Mouse (Mus musculus): ENCODE results near the gene Magi1. TPM values are rescaled to one million over a fixed set of nuclear protein-coding genes. Genes with fewer than 3 reads are reported as not detected.

Gene Magi1
- polyA plus RNA-seq, 1 experiment from 2014 or later: 10.9 TPM

GRCm38 (mm10) chr6:94150876-94151275 is 132.8 kb downstream of the Magi1 start:
- Histone ChIP-seq H3K36me3 (ENCODE audit: control insufficient read depth, insufficient read depth, low read length) (no peaks in the 10 kb centered on the region), H3K27me3 (ENCODE audit: control insufficient read depth, insufficient read depth, low read length) (no peaks in the 10 kb centered on the region), H3K9ac (ENCODE audit: low read depth, low read length) (no peak overlapping the region), H3K4me2 (replicated peaks; ENCODE audit: low read depth, low read length) (no peak overlapping the region), H3K27ac (ENCODE audit: low read depth, low read length) (no peak overlapping the region), H3K4me1 (ENCODE audit: control insufficient read depth, insufficient read depth, low read length) (peaks cover 7% of the 10 kb centered on the region; the same call in 1 of the 2 replicates), H3K4me3 (ENCODE audit: low read length) (no peak overlapping the region), H3K9me3 (ENCODE audit: control insufficient read depth, low read length) (no peaks in the 10 kb centered on the region)
- 40% methylated on average over 4 of the region's 4 CpGs for WGBS
- ATAC-seq (ENCODE audit: low FRiP score, low TSS enrichment): no peak

DNA sequence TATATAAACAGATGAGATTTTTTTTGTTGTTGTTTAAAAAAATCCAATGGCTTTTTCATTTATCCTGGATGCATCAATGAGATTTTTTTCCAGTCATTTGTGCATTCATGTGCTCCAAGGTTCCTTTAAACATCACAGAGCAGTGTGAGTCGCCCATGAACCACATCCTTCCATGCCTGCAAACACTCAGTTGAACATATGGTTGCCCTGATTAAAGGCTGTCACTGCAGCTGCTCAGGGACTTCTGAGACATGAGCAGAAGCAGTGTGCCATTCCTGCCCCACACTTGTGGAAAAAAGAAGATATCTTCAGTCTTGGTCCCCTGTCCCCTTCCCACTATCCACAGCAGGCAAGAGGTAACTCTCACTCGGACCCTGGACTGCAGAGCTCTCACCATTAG is 133.9 kb downstream of the Magi1 start:
- no peaks in the 10 kb centered on the region for H3K9me3 ChIP-seq (ENCODE audit: control insufficient read depth, low read length)
- H3K9ac ChIP-seq (ENCODE audit: low read depth, low read length): no peak overlapping the region
- no peaks in the 10 kb centered on the region for H3K27me3 ChIP-seq (ENCODE audit: control insufficient read depth, insufficient read depth, low read length)
- H3K27ac ChIP-seq (ENCODE audit: low read depth, low read length): no peak overlapping the region
- 63% methylated on average over 2 of the region's 2 CpGs for WGBS
- no peak overlapping the region for H3K4me2 ChIP-seq (replicated peaks; ENCODE audit: low read depth, low read length)
- H3K4me3 ChIP-seq (ENCODE audit: low read length): no peak overlapping the region
- no peaks in the 10 kb centered on the region for H3K36me3 ChIP-seq (ENCODE audit: control insufficient read depth, insufficient read depth, low read length)
- peaks cover 7% of the 10 kb centered on the region; the same call in 1 of the 2 replicates for H3K4me1 ChIP-seq (ENCODE audit: control insufficient read depth, insufficient read depth, low read length)
- ATAC-seq (ENCODE audit: low FRiP score, low TSS enrichment): no peak

DNA sequence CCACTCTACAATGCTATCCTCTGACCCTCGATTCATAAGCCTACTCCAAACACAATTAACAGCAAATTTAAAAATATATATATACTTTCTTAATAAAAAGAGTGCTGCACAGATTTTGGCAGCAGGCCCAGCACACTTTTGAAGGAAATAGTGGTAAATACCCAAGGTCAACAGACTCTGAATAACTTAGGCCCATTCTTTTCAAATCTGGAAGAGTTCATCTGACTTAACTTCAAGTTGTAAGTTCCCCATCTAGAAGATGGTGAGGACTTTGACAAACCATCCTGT is 137.6 kb downstream of the Magi1 start:
- peaks cover 7% of the 10 kb centered on the region; the same call in 1 of the 2 replicates for H3K4me1 ChIP-seq (ENCODE audit: control insufficient read depth, insufficient read depth, low read length)
- no peak overlapping the region for H3K4me3 ChIP-seq (ENCODE audit: low read length)
- no peak overlapping the region for H3K9ac ChIP-seq (ENCODE audit: low read depth, low read length)
- H3K36me3 ChIP-seq (ENCODE audit: control insufficient read depth, insufficient read depth, low read length): no peaks in the 10 kb centered on the region
- no peak for ATAC-seq (ENCODE audit: low FRiP score, low TSS enrichment)
- no peaks in the 10 kb centered on the region for H3K27me3 ChIP-seq (ENCODE audit: control insufficient read depth, insufficient read depth, low read length)
- H3K9me3 ChIP-seq (ENCODE audit: control insufficient read depth, low read length): no peaks in the 10 kb centered on the region
- 66% methylated on average over 1 of the region's 1 CpGs for WGBS
- H3K27ac ChIP-seq (ENCODE audit: low read depth, low read length): no peak overlapping the region
- H3K4me2 ChIP-seq (replicated peaks; ENCODE audit: low read depth, low read length): no peak overlapping the region

GRCm38 (mm10) chr6:94145430-94146205 is 138.1 kb downstream of the Magi1 start:
- no peaks in the 10 kb centered on the region for H3K27me3 ChIP-seq (ENCODE audit: control insufficient read depth, insufficient read depth, low read length)
- H3K9me3 ChIP-seq (ENCODE audit: control insufficient read depth, low read length): no peaks in the 10 kb centered on the region
- no peak overlapping the region for H3K27ac ChIP-seq (ENCODE audit: low read depth, low read length)
- no peak overlapping the region for H3K4me3 ChIP-seq (ENCODE audit: low read length)
- H3K36me3 ChIP-seq (ENCODE audit: control insufficient read depth, insufficient read depth, low read length): no peaks in the 10 kb centered on the region
- no peak for ATAC-seq (ENCODE audit: low FRiP score, low TSS enrichment)
- no peak overlapping the region for H3K4me2 ChIP-seq (replicated peaks; ENCODE audit: low read depth, low read length)
- WGBS: 80% methylated on average over 8 of the region's 8 CpGs
- H3K4me1 ChIP-seq (ENCODE audit: control insufficient read depth, insufficient read depth, low read length): peaks cover 7% of the 10 kb centered on the region; the same call in 1 of the 2 replicates
- H3K9ac ChIP-seq (ENCODE audit: low read depth, low read length): no peak overlapping the region

- 92% methylated on average over 2 of the region's 2 CpGs for WGBS
- no peak overlapping the region for H3K4me3 ChIP-seq (ENCODE audit: low read length)
- no peak overlapping the region for H3K27ac ChIP-seq (ENCODE audit: low read depth, low read length)
- no peaks in the 10 kb centered on the region for H3K36me3 ChIP-seq (ENCODE audit: control insufficient read depth, insufficient read depth, low read length)
- no peaks in the 10 kb centered on the region; the same call in 1 of the 2 replicates for H3K4me1 ChIP-seq (ENCODE audit: control insufficient read depth, insufficient read depth, low read length)
- no peak overlapping the region for H3K9ac ChIP-seq (ENCODE audit: low read depth, low read length)
- no peaks in the 10 kb centered on the region for H3K9me3 ChIP-seq (ENCODE audit: control insufficient read depth, low read length)
- no peaks in the 10 kb centered on the region for H3K27me3 ChIP-seq (ENCODE audit: control insufficient read depth, insufficient read depth, low read length)
- no peak for ATAC-seq (ENCODE audit: low FRiP score, low TSS enrichment)
- H3K4me2 ChIP-seq (replicated peaks; ENCODE audit: low read depth, low read length): no peak overlapping the region
These were observed 141.2 kb downstream of the Magi1 start for GRCm38 (mm10) chr6:94142493-94142892.

DNA sequence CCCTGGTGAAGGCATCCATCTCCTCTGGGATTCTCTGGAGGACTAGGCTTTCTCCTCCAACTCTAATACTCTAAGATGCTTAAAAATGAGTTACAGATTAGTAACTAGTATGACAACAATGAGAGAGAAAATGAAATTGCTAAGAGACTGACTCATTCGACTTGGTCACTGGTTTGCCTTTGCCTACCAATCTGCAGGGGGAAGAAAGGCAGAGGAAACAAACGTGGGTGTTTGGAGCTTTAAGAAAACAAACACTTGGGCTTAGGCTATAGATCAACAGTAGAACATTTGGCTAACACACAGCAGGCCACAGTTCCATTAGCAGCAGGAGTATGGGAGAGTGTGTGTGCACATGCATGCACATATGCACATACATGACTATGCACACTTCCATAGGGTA is 142.2 kb downstream of the Magi1 start:
- H3K36me3 ChIP-seq (ENCODE audit: control insufficient read depth, insufficient read depth, low read length): no peaks in the 10 kb centered on the region
- H3K27ac ChIP-seq (ENCODE audit: low read depth, low read length): no peak overlapping the region
- H3K4me2 ChIP-seq (replicated peaks; ENCODE audit: low read depth, low read length): no peak overlapping the region
- no peak for ATAC-seq (ENCODE audit: low FRiP score, low TSS enrichment)
- H3K4me3 ChIP-seq (ENCODE audit: low read length): no peak overlapping the region
- no peak overlapping the region for H3K9ac ChIP-seq (ENCODE audit: low read depth, low read length)
- no peaks in the 10 kb centered on the region for H3K9me3 ChIP-seq (ENCODE audit: control insufficient read depth, low read length)
- no peaks in the 10 kb centered on the region for H3K27me3 ChIP-seq (ENCODE audit: control insufficient read depth, insufficient read depth, low read length)
- 24% methylated on average over 2 of the region's 2 CpGs for WGBS
- 0 out of 2 replicates have a peak, but pooled peaks cover 4% of the 10 kb centered on the region for H3K4me1 ChIP-seq (ENCODE audit: control insufficient read depth, insufficient read depth, low read length)

- Histone ChIP-seq H3K4me3 (ENCODE audit: low read length) (no peak overlapping the region), H3K36me3 (ENCODE audit: control insufficient read depth, insufficient read depth, low read length) (no peaks in the 10 kb centered on the region), H3K27me3 (ENCODE audit: control insufficient read depth, insufficient read depth, low read length) (no peaks in the 10 kb centered on the region), H3K27ac (ENCODE audit: low read depth, low read length) (no peak overlapping the region), H3K9ac (ENCODE audit: low read depth, low read length) (no peak overlapping the region), H3K4me2 (replicated peaks; ENCODE audit: low read depth, low read length) (no peak overlapping the region), H3K9me3 (ENCODE audit: control insufficient read depth, low read length) (no peaks in the 10 kb centered on the region), H3K4me1 (ENCODE audit: control insufficient read depth, insufficient read depth, low read length) (0 out of 2 replicates have a peak, but pooled peaks cover 6% of the 10 kb centered on the region)
- WGBS: 82% methylated on average over 3 of the region's 3 CpGs
- ATAC-seq (ENCODE audit: low FRiP score, low TSS enrichment): no peak
These were observed 143.7 kb downstream of the Magi1 start for GRCm38 (mm10) chr6:94139952-94140414.

DNA sequence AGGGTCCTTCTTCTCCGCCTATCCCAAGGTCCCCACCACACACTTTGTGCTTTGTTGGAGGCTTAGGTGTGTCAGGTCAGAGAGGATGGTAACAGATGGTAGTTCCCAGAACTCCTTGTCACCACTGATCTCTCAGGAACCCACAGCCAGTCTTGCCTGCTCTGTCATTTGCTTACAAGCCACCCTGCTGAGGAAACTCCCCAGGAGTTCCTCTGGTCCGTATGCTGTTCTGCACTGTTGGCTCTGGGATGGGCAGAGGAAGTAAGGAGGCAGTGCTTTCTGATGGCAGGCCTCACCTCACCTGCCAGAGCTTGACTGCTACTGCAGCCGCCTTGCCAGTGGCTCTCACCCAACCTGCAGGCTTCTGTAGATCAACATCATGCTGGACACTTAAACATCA is 147.0 kb downstream of the Magi1 start:
- Histone ChIP-seq H3K27me3 (ENCODE audit: control insufficient read depth, insufficient read depth, low read length) (no peaks in the 10 kb centered on the region), H3K4me1 (ENCODE audit: control insufficient read depth, insufficient read depth, low read length) (0 out of 2 replicates have a peak, but pooled peaks cover 6% of the 10 kb centered on the region), H3K4me2 (replicated peaks; ENCODE audit: low read depth, low read length) (no peak overlapping the region), H3K27ac (ENCODE audit: low read depth, low read length) (no peak overlapping the region), H3K9me3 (ENCODE audit: control insufficient read depth, low read length) (no peaks in the 10 kb centered on the region), H3K9ac (ENCODE audit: low read depth, low read length) (no peak overlapping the region), H3K4me3 (ENCODE audit: low read length) (no peak overlapping the region), H3K36me3 (ENCODE audit: control insufficient read depth, insufficient read depth, low read length) (no peaks in the 10 kb centered on the region)
- 68% methylated on average over 3 of the region's 3 CpGs for WGBS
- ATAC-seq (ENCODE audit: low FRiP score, low TSS enrichment): no peak

DNA sequence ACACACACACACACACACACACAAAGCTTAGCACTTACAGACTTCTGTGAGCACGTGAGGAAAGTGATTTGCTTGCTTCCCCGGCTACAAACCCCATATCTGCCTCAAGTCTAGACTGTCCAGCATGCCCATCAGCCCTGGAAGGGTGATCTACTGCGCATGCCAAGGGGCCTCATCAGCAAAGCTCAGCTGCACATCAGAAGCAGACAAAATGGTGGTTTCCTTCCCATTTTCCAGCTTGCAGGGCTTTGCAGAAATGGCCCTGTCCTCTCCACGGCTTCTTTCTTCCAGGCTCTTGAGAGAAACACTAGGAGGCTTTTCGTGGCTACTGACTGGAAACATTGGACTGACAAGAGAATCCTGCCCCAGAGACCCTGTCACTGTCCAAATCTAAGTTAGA is 149.6 kb downstream of the Magi1 start:
- Histone ChIP-seq H3K9me3 (ENCODE audit: control insufficient read depth, low read length) (no peaks in the 10 kb centered on the region), H3K36me3 (ENCODE audit: control insufficient read depth, insufficient read depth, low read length) (no peaks in the 10 kb centered on the region), H3K9ac (ENCODE audit: low read depth, low read length) (no peak overlapping the region), H3K4me2 (replicated peaks; ENCODE audit: low read depth, low read length) (no peak overlapping the region), H3K4me1 (ENCODE audit: control insufficient read depth, insufficient read depth, low read length) (peaks cover 10% of the 10 kb centered on the region), H3K27me3 (ENCODE audit: control insufficient read depth, insufficient read depth, low read length) (no peaks in the 10 kb centered on the region), H3K27ac (ENCODE audit: low read depth, low read length) (no peak overlapping the region), H3K4me3 (ENCODE audit: low read length) (no peak overlapping the region)
- ATAC-seq (ENCODE audit: low FRiP score, low TSS enrichment): no peak
- 84% methylated on average over 5 of the region's 5 CpGs for WGBS

Measured in kidney, embryonic 14.5 days (tissue).